ENCODE assay signal across 23 mouse cellular contexts in the genomic region with DNA sequence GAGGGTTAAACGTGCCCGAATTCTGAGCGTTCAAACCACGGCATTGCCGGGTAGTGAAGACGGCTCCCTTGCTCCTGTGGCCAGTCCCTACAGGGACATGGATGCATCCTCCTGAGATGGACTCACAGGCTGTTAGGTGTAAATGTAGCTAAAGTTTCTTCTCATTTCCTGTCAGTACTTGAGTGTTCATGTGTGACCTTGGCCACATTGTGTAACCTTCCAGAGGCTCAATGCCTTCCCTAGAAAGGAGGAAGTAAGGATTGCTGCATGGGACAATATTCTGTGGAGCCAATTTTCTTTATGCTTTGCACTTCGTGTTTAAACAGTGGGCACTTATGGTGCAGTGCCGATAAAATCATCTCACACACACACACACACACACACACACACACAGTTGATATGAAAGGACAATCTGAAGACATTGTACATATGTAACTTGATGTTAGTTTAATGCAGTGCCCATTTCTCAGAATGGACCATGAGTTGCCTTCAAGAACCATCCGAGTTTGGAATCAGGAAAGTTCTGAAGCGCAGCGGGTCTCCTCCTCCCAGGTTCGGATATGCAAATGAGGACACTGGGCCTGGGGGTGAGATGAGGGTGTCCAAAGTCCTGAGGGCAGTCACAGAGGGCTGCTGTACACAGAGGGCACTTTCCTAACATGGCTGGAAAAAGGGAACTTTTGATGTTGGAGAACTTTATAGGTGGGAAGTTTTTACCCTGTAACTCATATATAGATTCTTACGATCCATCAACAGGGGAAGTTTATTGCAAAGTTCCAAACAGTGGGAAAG. TPM values are rescaled to one million over a fixed set of nuclear protein-coding genes. Genes with fewer than 3 reads are reported as not detected.
DNase-seq lines count a peak whose midpoint lies in the region; ATAC-seq lines count a peak whose summit lies in the region.
"Had no signal": no experiment of that assay in that cellular context is flagged by ENCODE, and none has a peak within 500 bp of the region (broad histone marks: within the 10 kb centered on the region; RNA-seq: fewer than 3 reads in every experiment).

A gene (plus strand): TSS at position 610 of the 792 bp plus-strand sequence.

- H3K4me1 ChIP-seq in kidney, embryonic 16.5 days (ENCODE audit: insufficient read depth, low read length), result no peaks in the 10 kb centered on the region
- H3K4me1 ChIP-seq in liver, embryonic 15.5 days (replicated peaks), result peaks cover 17% of the 10 kb centered on the region
- H3K4me1 ChIP-seq: embryonic facial prominence, embryonic 13.5 days; hindbrain, embryonic 12.5 days; stomach, embryonic 15.5 days had no signal

- H3K4me3 ChIP-seq in kidney, embryonic 16.5 days (ENCODE audit: low read length), result no peak within 1 kb of the TSS
- H3K4me3 ChIP-seq in liver, embryonic 15.5 days (replicated peaks), result peak within 1 kb of the TSS; percentile 2; the same call in 1 of the 2 replicates
- H3K4me3 ChIP-seq: embryonic facial prominence, embryonic 13.5 days; hindbrain, embryonic 12.5 days; megakaryocyte, embryonic 14.5 days; stomach, embryonic 15.5 days had no signal

- H3K4me2 ChIP-seq in kidney, embryonic 16.5 days (replicated peaks; ENCODE audit: low read depth, low read length), result no peak within 1 kb of the TSS
- no peak within 1 kb of the TSS for H3K4me2 ChIP-seq in liver, embryonic 15.5 days
- H3K4me2 ChIP-seq: embryonic facial prominence, embryonic 13.5 days; hindbrain, embryonic 12.5 days; stomach, embryonic 15.5 days had no signal

- H3K9me3 ChIP-seq in kidney, embryonic 16.5 days (ENCODE audit: low read length), result no peaks in the 10 kb centered on the region
- H3K9me3 ChIP-seq in liver, embryonic 15.5 days (replicated peaks), result no peaks in the 10 kb centered on the region
- H3K9me3 ChIP-seq: embryonic facial prominence, embryonic 13.5 days; G1E; hindbrain, embryonic 12.5 days; megakaryocyte, embryonic 14.5 days; stomach, embryonic 15.5 days had no signal

- H3K9ac ChIP-seq in kidney, embryonic 16.5 days (replicated peaks; ENCODE audit: low read length), result no peak within 1 kb of the TSS
- H3K9ac ChIP-seq in liver, embryonic 15.5 days, result no peak within 1 kb of the TSS
- H3K9ac ChIP-seq: embryonic facial prominence, embryonic 13.5 days; hindbrain, embryonic 12.5 days; stomach, embryonic 15.5 days had no signal

- no peak for ATAC-seq in kidney, embryonic 16.5 days (ENCODE audit: low FRiP score, low TSS enrichment)
- 0 out of 2 replicates have a peak, but pooled peaks have one; percentile 19 for ATAC-seq in liver, embryonic 15.5 days (ENCODE audit: insufficient read depth)
- ATAC-seq: forebrain, embryonic 16.5 days; lung, postnatal 0 days had no signal

- WGBS in kidney, embryonic 16.5 days, result 84% methylated on average over 13 of the region's 13 CpGs
- 72% methylated on average over 13 of the region's 13 CpGs for WGBS in liver, embryonic 15.5 days (ENCODE audit: insufficient replicate concordance)

- H3K27ac ChIP-seq in kidney, embryonic 16.5 days (ENCODE audit: low read length), result no peak within 1 kb of the TSS
- no peak within 1 kb of the TSS for H3K27ac ChIP-seq in liver, embryonic 15.5 days (replicated peaks)
- H3K27ac ChIP-seq: embryonic facial prominence, embryonic 13.5 days; hindbrain, embryonic 12.5 days; stomach, embryonic 15.5 days had no signal

- H3K27me3 ChIP-seq in kidney, embryonic 16.5 days (ENCODE audit: insufficient read depth, low read length), result peaks cover 2% of the 10 kb centered on the region; the same call in 1 of the 2 replicates
- H3K27me3 ChIP-seq in liver, embryonic 15.5 days, result no peaks in the 10 kb centered on the region
- H3K27me3 ChIP-seq: hindbrain, embryonic 12.5 days; stomach, embryonic 15.5 days had no signal

- peak; percentile 24 for DNase-seq in adrenal gland, postnatal 14 days
- no peak for DNase-seq in adrenal gland, postnatal 36 days
- peak; percentile 86 for DNase-seq in kidney, adult 9 months
- DNase-seq in c-Kit-positive CD71-negative TER-119-negative erythroid progenitor cells, embryonic 14.5 days (ENCODE audit: low read depth), result peak; percentile 14
- no peak for DNase-seq in layer of hippocampus, adult 9-11 months
- no peak for DNase-seq in lung, postnatal 25 days (ENCODE audit: low spot score)
- DNase-seq: cerebellum, adult 9-10 months; gastrocnemius, postnatal 36 days; layer of hippocampus, postnatal 36 days; retina, postnatal 1 day had no signal

- no peaks in the 10 kb centered on the region for H3K36me3 ChIP-seq in kidney, embryonic 16.5 days (ENCODE audit: insufficient read depth, low read length)
- no peaks in the 10 kb centered on the region for H3K36me3 ChIP-seq in liver, embryonic 15.5 days (replicated peaks)
- H3K36me3 ChIP-seq: embryonic facial prominence, embryonic 13.5 days; G1E; hindbrain, embryonic 12.5 days; stomach, embryonic 15.5 days had no signal

RNA-seq across cellular contexts. Expression of the gene that starts here (rescaled TPM):
- 1.3 and 18.0 TPM in 2 replicates for total RNA-seq in adrenal gland, postnatal 14 days (2021)
- not detected for total RNA-seq in adrenal gland, postnatal 36 days (2021)
- polyA plus RNA-seq in kidney, embryonic 16.5 days (2015; fragmentation: Nextera tagmentation; extraction: Ambion mirVana), result 4.5 and 5.1 TPM in 2 replicates
- polyA plus RNA-seq in liver, embryonic 15.5 days (2015; fragmentation: Nextera tagmentation; extraction: Ambion mirVana), result 33.8 and 40.0 TPM in 2 replicates
- total RNA-seq: gastrocnemius, postnatal 36 days had no signal
- polyA plus RNA-seq: embryonic facial prominence, embryonic 13.5 days; forebrain, embryonic 16.5 days; G1E; heart, postnatal 0 days; large intestine, adult 2 months; midbrain, postnatal 0 days; neural tube, embryonic 11.5 days had no signal

Comparison
In these comparisons a context has a peak if more than half of its experiments do, and no peak if none do; other contexts are left out.
1. DNase-seq: peak in adrenal gland, postnatal 14 days (single experiment), kidney, adult 9 months (single experiment) and c-Kit-positive CD71-negative TER-119-negative erythroid progenitor cells, embryonic 14.5 days (single experiment); none in adrenal gland, postnatal 36 days (0 of 2), layer of hippocampus, adult 9-11 months (single experiment) and lung, postnatal 25 days (single experiment).